Mouse (Mus musculus): ENCODE data around the gene Lsamp. TPM values are rescaled to one million over a fixed set of nuclear protein-coding genes. Genes with fewer than 3 reads are reported as not detected.

Gene Lsamp
- polyA plus RNA-seq, 1 experiment, result 0.31 TPM

DNA sequence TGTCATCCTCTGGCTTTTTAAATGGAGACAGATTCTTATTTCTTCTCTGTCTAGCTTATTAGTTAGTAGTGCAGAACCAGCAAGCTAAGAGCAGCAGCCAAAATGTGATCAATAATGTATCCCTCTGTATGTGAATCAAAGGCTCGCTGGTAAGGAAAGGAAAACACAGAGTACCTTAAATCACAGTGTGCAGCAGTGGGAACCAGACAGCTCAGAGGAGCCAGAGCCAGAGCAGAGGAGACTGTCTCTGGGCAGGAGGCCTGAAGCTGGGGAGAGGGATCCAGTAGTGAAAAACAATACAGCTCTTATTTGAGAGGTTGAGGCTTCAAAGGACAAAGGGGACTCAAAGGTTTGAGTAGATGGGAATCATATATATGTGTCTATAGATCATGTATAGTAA lies 857.6 kb downstream of the Lsamp start:
- H3K27me3 ChIP-seq (ENCODE audit: control insufficient read depth, insufficient read depth, low read length), result no peaks in the 10 kb centered on the region
- no peaks in the 10 kb centered on the region for H3K36me3 ChIP-seq (ENCODE audit: control insufficient read depth, insufficient read depth, low read length)
- H3K4me3 ChIP-seq (ENCODE audit: control insufficient read depth, low read depth, low read length), result no peak overlapping the region
- H3K4me1 ChIP-seq (ENCODE audit: control insufficient read depth, insufficient read depth, low read length), result no peaks in the 10 kb centered on the region
- TF ChIP-seq POLR2A (IDR thresholded peaks at IDR 0.05; ENCODE audit: control insufficient read depth, low read depth, low read length) (no peak), CTCF (IDR thresholded peaks at IDR 0.05; ENCODE audit: control insufficient read depth, insufficient read depth, insufficient replicate concordance, low read depth, low read length) (no peak)
- no peak overlapping the region for H3K27ac ChIP-seq (ENCODE audit: control insufficient read depth, insufficient read depth, low read depth, low read length)

DNA sequence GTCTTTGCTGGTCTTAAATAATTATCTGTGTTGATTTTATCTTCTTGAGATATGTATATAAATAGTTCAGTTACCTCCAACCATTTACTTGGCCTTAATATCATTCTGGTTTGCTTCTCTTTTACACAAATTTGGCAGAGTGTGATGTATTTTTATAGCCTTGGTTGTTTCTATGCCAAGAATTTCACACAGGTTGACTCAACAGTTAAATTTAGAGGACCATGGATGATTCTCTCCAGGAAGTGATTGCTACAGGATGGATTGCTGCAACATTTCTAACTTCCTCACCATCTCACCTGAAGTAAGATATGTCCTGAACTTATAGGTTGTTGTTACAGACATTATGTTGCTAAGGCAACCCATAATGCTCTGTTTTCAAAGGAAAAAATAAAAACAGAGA lies 882.6 kb downstream of the Lsamp start:
- no peak overlapping the region for H3K27ac ChIP-seq (ENCODE audit: control insufficient read depth, insufficient read depth, low read depth, low read length)
- no peaks in the 10 kb centered on the region for H3K36me3 ChIP-seq (ENCODE audit: control insufficient read depth, insufficient read depth, low read length)
- no peaks in the 10 kb centered on the region for H3K27me3 ChIP-seq (ENCODE audit: control insufficient read depth, insufficient read depth, low read length)
- no peak for TF ChIP-seq POLR2A (IDR thresholded peaks at IDR 0.05; ENCODE audit: control insufficient read depth, low read depth, low read length)
- no peak for TF ChIP-seq CTCF (IDR thresholded peaks at IDR 0.05; ENCODE audit: control insufficient read depth, insufficient read depth, insufficient replicate concordance, low read depth, low read length)
- no peaks in the 10 kb centered on the region for H3K4me1 ChIP-seq (ENCODE audit: control insufficient read depth, insufficient read depth, low read length)
- no peak overlapping the region for H3K4me3 ChIP-seq (ENCODE audit: control insufficient read depth, low read depth, low read length)

- no peaks in the 10 kb centered on the region for H3K27me3 ChIP-seq (ENCODE audit: control insufficient read depth, insufficient read depth, low read length)
- TF ChIP-seq CTCF (IDR thresholded peaks at IDR 0.05; ENCODE audit: control insufficient read depth, insufficient read depth, insufficient replicate concordance, low read depth, low read length) (no peak), POLR2A (IDR thresholded peaks at IDR 0.05; ENCODE audit: control insufficient read depth, low read depth, low read length) (no peak)
- no peaks in the 10 kb centered on the region for H3K4me1 ChIP-seq (ENCODE audit: control insufficient read depth, insufficient read depth, low read length)
- H3K36me3 ChIP-seq (ENCODE audit: control insufficient read depth, insufficient read depth, low read length), result no peaks in the 10 kb centered on the region
- H3K4me3 ChIP-seq (ENCODE audit: control insufficient read depth, low read depth, low read length), result no peak overlapping the region
- H3K27ac ChIP-seq (ENCODE audit: control insufficient read depth, insufficient read depth, low read depth, low read length), result no peak overlapping the region
These were observed 894.1 kb downstream of the Lsamp start for GRCm38 (mm10) chr16:40878301-40878700.

DNA sequence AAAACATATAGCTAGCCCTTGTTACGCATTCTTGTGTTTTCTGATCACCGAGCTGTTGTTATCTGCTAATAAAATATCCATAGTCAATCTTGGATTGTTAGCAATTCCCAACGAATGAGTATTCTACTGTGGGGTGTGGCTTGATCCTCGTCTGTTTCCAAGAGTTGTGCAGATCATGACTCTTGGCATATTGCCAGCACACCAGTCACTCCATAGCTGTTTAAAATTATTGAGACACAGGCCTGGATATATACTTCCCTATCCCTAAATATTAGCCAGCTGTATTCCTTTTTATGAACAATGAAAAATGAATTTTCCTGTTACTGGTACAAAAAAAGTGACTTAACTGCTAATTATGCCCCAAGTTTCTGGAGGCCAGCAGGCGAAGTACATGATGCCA lies 897.8 kb downstream of the Lsamp start:
- H3K27me3 ChIP-seq (ENCODE audit: control insufficient read depth, insufficient read depth, low read length), result no peaks in the 10 kb centered on the region
- H3K4me1 ChIP-seq (ENCODE audit: control insufficient read depth, insufficient read depth, low read length), result no peaks in the 10 kb centered on the region
- no peaks in the 10 kb centered on the region for H3K36me3 ChIP-seq (ENCODE audit: control insufficient read depth, insufficient read depth, low read length)
- H3K27ac ChIP-seq (ENCODE audit: control insufficient read depth, insufficient read depth, low read depth, low read length), result no peak overlapping the region
- TF ChIP-seq CTCF (IDR thresholded peaks at IDR 0.05; ENCODE audit: control insufficient read depth, insufficient read depth, insufficient replicate concordance, low read depth, low read length), result no peak
- TF ChIP-seq POLR2A (IDR thresholded peaks at IDR 0.05; ENCODE audit: control insufficient read depth, low read depth, low read length), result no peak
- H3K4me3 ChIP-seq (ENCODE audit: control insufficient read depth, low read depth, low read length), result no peak overlapping the region

- Histone ChIP-seq H3K27me3 (ENCODE audit: control insufficient read depth, insufficient read depth, low read length) (no peaks in the 10 kb centered on the region), H3K27ac (ENCODE audit: control insufficient read depth, insufficient read depth, low read depth, low read length) (no peak overlapping the region), H3K4me3 (ENCODE audit: control insufficient read depth, low read depth, low read length) (no peak overlapping the region), H3K4me1 (ENCODE audit: control insufficient read depth, insufficient read depth, low read length) (no peaks in the 10 kb centered on the region), H3K36me3 (ENCODE audit: control insufficient read depth, insufficient read depth, low read length) (no peaks in the 10 kb centered on the region)
- TF ChIP-seq POLR2A (IDR thresholded peaks at IDR 0.05; ENCODE audit: control insufficient read depth, low read depth, low read length), result no peak
- TF ChIP-seq CTCF (IDR thresholded peaks at IDR 0.05; ENCODE audit: control insufficient read depth, insufficient read depth, insufficient replicate concordance, low read depth, low read length), result no peak
These were observed 907.2 kb downstream of the Lsamp start for GRCm38 (mm10) chr16:40891338-40891737.

DNA sequence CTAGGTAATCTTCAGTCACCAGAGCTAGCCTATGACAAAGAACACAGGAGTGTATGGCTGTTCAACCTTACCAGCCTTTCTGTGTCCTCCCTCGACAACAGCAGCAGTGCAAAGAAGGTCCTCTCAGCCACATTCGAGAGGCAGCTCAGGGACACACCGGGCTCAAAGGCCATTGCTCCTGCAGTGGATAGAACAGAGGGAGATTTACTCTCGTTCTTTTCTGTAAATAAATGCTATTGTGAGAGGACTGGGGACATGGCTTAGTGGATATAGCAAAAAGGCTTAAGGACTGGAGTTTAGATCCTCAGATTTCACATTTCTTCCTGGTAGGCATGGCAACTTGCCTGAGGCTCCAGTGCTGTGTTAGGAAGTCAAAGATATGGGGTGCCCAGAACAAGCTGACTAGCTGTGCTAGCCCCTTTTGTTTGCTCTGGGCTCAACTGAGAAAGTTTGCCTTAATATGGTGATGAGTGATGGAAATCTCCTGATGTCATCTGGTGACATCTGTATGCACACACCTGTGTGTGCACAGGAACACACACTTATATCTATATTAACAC lies 913.7 kb downstream of the Lsamp start:
- Histone ChIP-seq H3K36me3 (ENCODE audit: control insufficient read depth, insufficient read depth, low read length) (no peaks in the 10 kb centered on the region), H3K27me3 (ENCODE audit: control insufficient read depth, insufficient read depth, low read length) (no peaks in the 10 kb centered on the region), H3K4me3 (ENCODE audit: control insufficient read depth, low read depth, low read length) (no peak overlapping the region), H3K4me1 (ENCODE audit: control insufficient read depth, insufficient read depth, low read length) (no peaks in the 10 kb centered on the region), H3K27ac (ENCODE audit: control insufficient read depth, insufficient read depth, low read depth, low read length) (no peak overlapping the region)
- TF ChIP-seq POLR2A (IDR thresholded peaks at IDR 0.05; ENCODE audit: control insufficient read depth, low read depth, low read length) (no peak), CTCF (IDR thresholded peaks at IDR 0.05; ENCODE audit: control insufficient read depth, insufficient read depth, insufficient replicate concordance, low read depth, low read length) (no peak)

DNA sequence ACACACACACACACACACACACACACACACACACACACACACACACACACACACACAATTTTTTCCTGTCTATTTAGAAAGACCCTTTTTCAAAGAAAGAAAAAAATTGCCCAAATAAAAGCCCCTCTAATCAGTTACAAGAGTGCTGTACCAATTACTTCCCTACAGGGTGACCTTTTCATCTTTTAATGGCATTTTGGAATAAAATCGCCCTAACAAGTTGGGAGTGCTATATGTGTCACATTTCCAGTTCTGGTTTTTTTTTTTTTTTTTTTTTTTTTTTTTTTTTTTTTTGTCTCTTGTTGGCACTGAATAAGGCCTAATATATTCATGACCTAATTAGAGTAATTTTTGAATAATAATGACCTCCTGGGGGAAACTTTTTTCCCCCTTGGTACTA lies 923.7 kb downstream of the Lsamp start:
- Histone ChIP-seq H3K4me3 (ENCODE audit: control insufficient read depth, low read depth, low read length) (no peak overlapping the region), H3K27me3 (ENCODE audit: control insufficient read depth, insufficient read depth, low read length) (no peaks in the 10 kb centered on the region), H3K36me3 (ENCODE audit: control insufficient read depth, insufficient read depth, low read length) (no peaks in the 10 kb centered on the region), H3K27ac (ENCODE audit: control insufficient read depth, insufficient read depth, low read depth, low read length) (no peak overlapping the region), H3K4me1 (ENCODE audit: control insufficient read depth, insufficient read depth, low read length) (no peaks in the 10 kb centered on the region)
- no peak for TF ChIP-seq POLR2A (IDR thresholded peaks at IDR 0.05; ENCODE audit: control insufficient read depth, low read depth, low read length)
- no peak for TF ChIP-seq CTCF (IDR thresholded peaks at IDR 0.05; ENCODE audit: control insufficient read depth, insufficient read depth, insufficient replicate concordance, low read depth, low read length)

DNA sequence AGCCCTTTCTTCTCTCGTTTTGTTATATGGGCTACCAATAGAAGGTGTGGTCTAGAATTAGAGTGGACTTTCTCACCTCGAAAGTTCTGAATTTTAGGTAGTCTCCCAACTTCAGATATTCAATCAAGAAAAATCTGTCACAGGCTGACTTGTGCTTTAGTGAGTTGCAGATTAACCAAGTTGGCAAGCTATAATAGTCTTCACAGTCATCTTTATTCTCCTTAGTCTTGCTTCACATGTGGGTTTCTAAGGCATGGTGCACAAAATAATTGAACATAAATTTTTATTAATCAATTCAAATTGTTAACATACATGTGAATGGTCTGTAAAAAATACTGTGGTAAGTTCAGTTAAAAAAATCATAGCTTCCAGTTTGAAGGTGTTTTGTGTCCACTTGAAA lies 930.0 kb downstream of the Lsamp start:
- H3K36me3 ChIP-seq (ENCODE audit: control insufficient read depth, insufficient read depth, low read length), result no peaks in the 10 kb centered on the region
- TF ChIP-seq POLR2A (IDR thresholded peaks at IDR 0.05; ENCODE audit: control insufficient read depth, low read depth, low read length) (no peak), CTCF (IDR thresholded peaks at IDR 0.05; ENCODE audit: control insufficient read depth, insufficient read depth, insufficient replicate concordance, low read depth, low read length) (no peak)

More for the DNA sequence above, 930.0 kb downstream of the Lsamp start:
- H3K4me3 ChIP-seq (ENCODE audit: control insufficient read depth, low read depth, low read length), result no peak overlapping the region
- no peaks in the 10 kb centered on the region for H3K4me1 ChIP-seq (ENCODE audit: control insufficient read depth, insufficient read depth, low read length)
- H3K27ac ChIP-seq (ENCODE audit: control insufficient read depth, insufficient read depth, low read depth, low read length), result no peak overlapping the region
- H3K27me3 ChIP-seq (ENCODE audit: control insufficient read depth, insufficient read depth, low read length), result no peaks in the 10 kb centered on the region
